Mouse (Mus musculus): ENCODE results near the gene Chmp2b. TPM values are rescaled to one million over a fixed set of nuclear protein-coding genes. Genes with fewer than 3 reads are reported as not detected.

Chmp2b gene
- polyA plus RNA-seq, 1 experiment from 2014 or later: 138 TPM

DNA sequence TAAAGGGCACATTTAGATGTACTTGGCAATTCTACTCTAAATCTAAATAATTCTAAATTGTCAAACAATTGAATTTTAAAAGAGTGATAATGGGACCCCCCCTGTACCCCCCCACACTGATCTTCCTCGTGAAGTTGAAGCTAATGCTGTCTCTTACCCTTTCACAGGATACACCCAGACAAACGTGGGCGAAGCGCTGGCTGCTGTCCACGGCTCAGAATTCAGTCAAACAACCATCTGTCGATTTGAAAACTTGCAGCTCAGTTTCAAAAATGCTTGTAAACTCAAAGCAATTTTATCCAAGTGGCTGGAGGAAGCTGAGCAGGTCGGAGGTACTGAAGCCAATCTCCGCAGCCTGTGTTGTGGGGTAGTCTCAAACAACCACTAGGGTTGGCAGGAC lies 30.9 kb downstream of the Chmp2b start:
- no peaks in the 10 kb centered on the region for H3K9me3 ChIP-seq (ENCODE audit: control insufficient read depth, low read length)
- WGBS: 53% methylated on average over 8 of the region's 8 CpGs
- no peak for ATAC-seq
- no peak overlapping the region for H3K4me2 ChIP-seq (ENCODE audit: low read depth, low read length)
- no peaks in the 10 kb centered on the region for H3K4me1 ChIP-seq (ENCODE audit: control insufficient read depth, insufficient read depth, low read length)
- H3K27me3 ChIP-seq (replicated peaks; ENCODE audit: control insufficient read depth, insufficient read depth, low read length): no peaks in the 10 kb centered on the region
- no peak overlapping the region for H3K27ac ChIP-seq (ENCODE audit: low read length)
- H3K4me3 ChIP-seq (ENCODE audit: low read length): no peak overlapping the region
- H3K36me3 ChIP-seq (ENCODE audit: control insufficient read depth, insufficient read depth, low read length): no peaks in the 10 kb centered on the region
- no peak overlapping the region for H3K9ac ChIP-seq (ENCODE audit: low read depth, low read length)

DNA sequence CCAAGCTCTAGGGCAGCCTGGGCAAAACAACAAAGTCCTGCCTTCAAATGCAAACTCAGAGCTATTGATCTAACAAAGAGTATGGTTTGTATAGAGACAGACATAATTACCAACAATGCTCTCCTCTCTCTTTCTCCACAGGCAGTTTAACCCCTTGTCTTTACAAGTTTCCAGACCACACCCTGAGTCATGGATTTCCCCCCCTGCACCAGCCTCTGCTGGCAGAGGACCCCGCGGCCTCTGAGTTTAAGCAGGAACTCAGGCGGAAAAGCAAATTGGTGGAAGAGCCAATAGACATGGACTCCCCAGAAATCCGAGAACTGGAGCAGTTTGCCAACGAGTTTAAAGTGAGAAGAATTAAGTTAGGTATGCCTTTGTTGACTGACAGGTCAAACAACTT lies 32.9 kb downstream of the Chmp2b start:
- Histone ChIP-seq H3K4me1 (ENCODE audit: control insufficient read depth, insufficient read depth, low read length) (no peaks in the 10 kb centered on the region), H3K9ac (ENCODE audit: low read depth, low read length) (no peak overlapping the region), H3K27ac (ENCODE audit: low read length) (no peak overlapping the region), H3K9me3 (ENCODE audit: control insufficient read depth, low read length) (no peaks in the 10 kb centered on the region), H3K4me2 (ENCODE audit: low read depth, low read length) (no peak overlapping the region), H3K4me3 (ENCODE audit: low read length) (no peak overlapping the region), H3K36me3 (ENCODE audit: control insufficient read depth, insufficient read depth, low read length) (no peaks in the 10 kb centered on the region), H3K27me3 (replicated peaks; ENCODE audit: control insufficient read depth, insufficient read depth, low read length) (no peaks in the 10 kb centered on the region)
- 22% methylated on average over 5 of the region's 5 CpGs for WGBS
- ATAC-seq: no peak

DNA sequence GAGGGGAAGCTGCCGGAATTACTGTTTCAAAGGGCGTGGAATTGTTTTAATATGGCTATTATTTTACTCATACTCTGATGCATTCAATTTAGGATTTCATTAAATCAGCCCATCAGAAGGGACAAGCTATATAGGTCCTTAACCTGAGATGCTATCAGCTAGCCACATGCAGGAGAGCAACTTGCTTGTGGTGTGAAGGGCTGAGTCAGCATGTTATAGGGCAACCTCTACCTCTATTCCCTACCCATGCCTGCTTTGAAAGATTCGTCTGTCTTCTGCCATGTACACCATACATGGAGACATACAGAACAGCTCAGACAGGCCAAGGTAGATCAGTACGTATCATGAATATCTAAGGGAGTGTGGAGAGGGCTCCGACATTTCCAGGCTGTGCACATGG lies 35.8 kb downstream of the Chmp2b start:
- Histone ChIP-seq H3K9me3 (ENCODE audit: control insufficient read depth, low read length) (no peaks in the 10 kb centered on the region), H3K4me2 (ENCODE audit: low read depth, low read length) (no peak overlapping the region), H3K36me3 (ENCODE audit: control insufficient read depth, insufficient read depth, low read length) (no peaks in the 10 kb centered on the region), H3K9ac (ENCODE audit: low read depth, low read length) (no peak overlapping the region), H3K27ac (ENCODE audit: low read length) (no peak overlapping the region), H3K27me3 (replicated peaks; ENCODE audit: control insufficient read depth, insufficient read depth, low read length) (no peaks in the 10 kb centered on the region), H3K4me1 (ENCODE audit: control insufficient read depth, insufficient read depth, low read length) (no peaks in the 10 kb centered on the region), H3K4me3 (ENCODE audit: low read length) (no peak overlapping the region)
- no peak for ATAC-seq
- WGBS: 85% methylated on average over 5 of the region's 5 CpGs

DNA sequence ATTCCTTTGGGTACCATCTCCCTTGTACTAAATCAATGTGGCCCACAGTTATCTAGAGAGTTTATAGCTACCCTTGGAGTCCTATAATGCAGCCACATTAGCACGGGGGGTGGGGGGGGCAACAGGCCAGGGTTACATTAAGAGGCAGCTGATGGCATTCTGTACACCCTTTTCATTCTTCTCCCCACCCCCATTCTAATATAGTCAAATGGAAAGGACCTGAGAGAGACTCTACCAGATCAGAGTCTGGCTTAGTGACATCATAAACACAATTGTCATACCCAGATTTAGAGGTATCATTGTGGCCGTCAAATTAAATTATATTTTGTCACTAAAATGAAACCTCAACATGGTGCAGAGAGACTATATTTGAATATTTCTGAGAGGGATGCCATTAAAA lies 36.5 kb downstream of the Chmp2b start:
- H3K4me3 ChIP-seq (ENCODE audit: low read length): no peak overlapping the region
- H3K4me2 ChIP-seq (ENCODE audit: low read depth, low read length): no peak overlapping the region
- no peaks in the 10 kb centered on the region for H3K9me3 ChIP-seq (ENCODE audit: control insufficient read depth, low read length)
- H3K36me3 ChIP-seq (ENCODE audit: control insufficient read depth, insufficient read depth, low read length): no peaks in the 10 kb centered on the region
- H3K4me1 ChIP-seq (ENCODE audit: control insufficient read depth, insufficient read depth, low read length): no peaks in the 10 kb centered on the region
- no peak overlapping the region for H3K9ac ChIP-seq (ENCODE audit: low read depth, low read length)
- no peak overlapping the region for H3K27ac ChIP-seq (ENCODE audit: low read length)
- 82% methylated on average over 2 of the region's 2 CpGs for WGBS
- no peaks in the 10 kb centered on the region for H3K27me3 ChIP-seq (replicated peaks; ENCODE audit: control insufficient read depth, insufficient read depth, low read length)
- ATAC-seq: no peak

DNA sequence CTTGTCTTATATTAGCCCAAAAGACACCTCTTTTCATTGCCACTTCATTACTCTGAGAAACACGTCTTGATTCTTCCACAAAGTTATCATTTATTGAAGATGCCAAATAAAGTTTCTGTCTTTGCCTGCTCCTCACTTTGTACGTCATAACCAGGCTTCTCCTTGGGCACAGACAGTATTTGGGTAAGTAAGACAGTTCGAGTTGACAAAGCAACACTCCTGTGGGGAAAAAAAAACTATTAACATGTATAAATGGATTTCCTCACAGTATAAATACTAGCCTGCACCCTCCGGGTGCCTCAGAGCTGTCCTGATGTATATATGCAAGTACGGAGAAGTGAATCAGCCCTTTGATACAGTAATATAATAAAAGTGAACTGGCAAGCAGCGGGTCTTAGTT lies 42.3 kb downstream of the Chmp2b start, which contains the start of gene Pou1f1:
Gene Pou1f1, plus strand, starts transcription at position 301 of the 400 bp plus-strand sequence.
- Histone ChIP-seq H3K27me3 (replicated peaks; ENCODE audit: control insufficient read depth, insufficient read depth, low read length) (no peaks in the 10 kb centered on the region), H3K9ac (ENCODE audit: low read depth, low read length) (no peak within 1 kb of the TSS), H3K4me3 (ENCODE audit: low read length) (no peak within 1 kb of the TSS), H3K9me3 (ENCODE audit: control insufficient read depth, low read length) (no peaks in the 10 kb centered on the region), H3K4me2 (ENCODE audit: low read depth, low read length) (no peak within 1 kb of the TSS), H3K27ac (ENCODE audit: low read length) (no peak within 1 kb of the TSS), H3K4me1 (ENCODE audit: control insufficient read depth, insufficient read depth, low read length) (no peaks in the 10 kb centered on the region), H3K36me3 (ENCODE audit: control insufficient read depth, insufficient read depth, low read length) (no peaks in the 10 kb centered on the region)
- ATAC-seq: no peak
- WGBS: 71% methylated on average over 6 of the region's 6 CpGs

DNA sequence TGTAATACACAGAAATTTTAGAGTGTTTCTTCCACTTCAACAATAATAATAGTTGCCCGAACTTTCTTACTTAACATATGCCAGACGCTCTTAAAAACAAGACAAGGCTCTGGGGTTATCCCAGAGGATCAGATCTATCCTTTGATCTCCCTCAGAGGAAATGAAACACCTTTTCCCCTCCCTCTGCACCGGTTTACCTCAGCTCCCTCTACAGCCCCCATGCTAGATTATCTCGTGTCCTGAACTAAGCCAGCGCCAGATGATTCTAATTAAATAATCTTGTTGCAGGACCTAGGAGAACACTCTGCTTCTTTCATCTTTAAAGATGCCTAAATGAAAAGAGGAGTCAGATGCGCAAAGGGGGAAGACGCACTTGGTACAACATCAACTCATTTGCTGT lies 48.3 kb downstream of the Chmp2b start:
- no peak for ATAC-seq
- WGBS: 72% methylated on average over 7 of the region's 7 CpGs
- H3K27me3 ChIP-seq (replicated peaks; ENCODE audit: control insufficient read depth, insufficient read depth, low read length): no peaks in the 10 kb centered on the region

DNA sequence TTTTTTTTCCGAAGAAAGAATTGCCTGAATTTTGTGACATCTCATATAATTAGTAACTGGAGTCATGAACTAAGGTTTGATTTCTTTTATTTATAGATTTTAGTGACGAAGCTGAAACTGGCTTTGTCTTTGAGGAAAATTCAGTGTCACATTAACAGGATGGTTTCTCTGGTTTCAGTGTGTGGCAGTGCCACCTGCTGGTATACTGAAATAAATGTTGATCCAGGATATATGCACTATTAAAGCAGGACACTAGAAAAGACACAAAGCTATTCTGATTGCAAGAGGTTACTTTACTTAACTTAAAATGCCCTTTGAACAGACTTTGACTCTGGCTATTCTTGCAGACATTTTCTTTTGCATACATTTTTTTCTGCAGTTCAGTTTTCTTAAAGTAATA lies 65.5 kb downstream of the Chmp2b start:
- no peaks in the 10 kb centered on the region for H3K4me1 ChIP-seq (ENCODE audit: control insufficient read depth, insufficient read depth, low read length)
- H3K36me3 ChIP-seq (ENCODE audit: control insufficient read depth, insufficient read depth, low read length): no peaks in the 10 kb centered on the region
- H3K4me3 ChIP-seq (ENCODE audit: low read length): no peak overlapping the region
- ATAC-seq: no peak
- WGBS: 29% methylated on average over 2 of the region's 2 CpGs
- no peak overlapping the region for H3K9ac ChIP-seq (ENCODE audit: low read depth, low read length)
- H3K27ac ChIP-seq (ENCODE audit: low read length): no peak overlapping the region
- no peaks in the 10 kb centered on the region for H3K9me3 ChIP-seq (ENCODE audit: control insufficient read depth, low read length)
- H3K4me2 ChIP-seq (ENCODE audit: low read depth, low read length): no peak overlapping the region
- H3K27me3 ChIP-seq (replicated peaks; ENCODE audit: control insufficient read depth, insufficient read depth, low read length): no peaks in the 10 kb centered on the region

More for the DNA sequence above, 48.3 kb downstream of the Chmp2b start:
- no peak overlapping the region for H3K4me3 ChIP-seq (ENCODE audit: low read length)
- no peaks in the 10 kb centered on the region for H3K9me3 ChIP-seq (ENCODE audit: control insufficient read depth, low read length)
- no peak overlapping the region for H3K4me2 ChIP-seq (ENCODE audit: low read depth, low read length)
- H3K36me3 ChIP-seq (ENCODE audit: control insufficient read depth, insufficient read depth, low read length): no peaks in the 10 kb centered on the region
- no peaks in the 10 kb centered on the region for H3K4me1 ChIP-seq (ENCODE audit: control insufficient read depth, insufficient read depth, low read length)
- no peak overlapping the region for H3K9ac ChIP-seq (ENCODE audit: low read depth, low read length)
- no peak overlapping the region for H3K27ac ChIP-seq (ENCODE audit: low read length)

DNA sequence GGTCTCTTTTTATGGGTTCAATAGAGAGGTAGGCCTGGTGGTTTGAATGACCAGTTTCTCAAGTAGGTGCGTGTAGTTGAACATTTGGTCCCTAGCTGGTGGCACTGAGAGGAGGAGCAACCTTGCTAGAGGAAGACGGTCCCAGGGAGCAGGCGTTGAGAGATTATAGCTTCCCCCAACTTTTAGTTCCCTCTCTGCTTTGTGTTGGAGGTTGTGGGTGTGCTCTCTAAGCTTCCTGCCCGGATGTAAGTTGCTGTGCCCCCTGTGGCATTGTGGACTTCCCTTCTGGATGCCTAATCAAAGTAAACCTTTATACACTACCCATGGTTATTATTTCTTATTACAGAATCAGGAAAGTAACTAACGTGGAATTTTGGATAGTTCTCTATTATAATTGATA lies 66.5 kb downstream of the Chmp2b start:
- H3K4me2 ChIP-seq (ENCODE audit: low read depth, low read length): no peak overlapping the region
- no peak overlapping the region for H3K4me3 ChIP-seq (ENCODE audit: low read length)
- WGBS: 76% methylated on average over 5 of the region's 5 CpGs
- no peak overlapping the region for H3K27ac ChIP-seq (ENCODE audit: low read length)
- no peak overlapping the region for H3K9ac ChIP-seq (ENCODE audit: low read depth, low read length)
- no peak for ATAC-seq
- H3K27me3 ChIP-seq (replicated peaks; ENCODE audit: control insufficient read depth, insufficient read depth, low read length): no peaks in the 10 kb centered on the region
- H3K4me1 ChIP-seq (ENCODE audit: control insufficient read depth, insufficient read depth, low read length): no peaks in the 10 kb centered on the region
- no peaks in the 10 kb centered on the region for H3K36me3 ChIP-seq (ENCODE audit: control insufficient read depth, insufficient read depth, low read length)
- H3K9me3 ChIP-seq (ENCODE audit: control insufficient read depth, low read length): no peaks in the 10 kb centered on the region

Other genes with a start within 250 kb of the Chmp2b start
- gene Pou1f1, start 42.2 kb downstream of the Chmp2b start, polyA plus RNA-seq (2015; fragmentation: Nextera tagmentation; extraction: Ambion mirVana): not detected in 2 replicates

Measured in intestine, embryonic 16.5 days (tissue).